Mouse (Mus musculus): Measurements from ENCODE around the gene Rpusd1. TPM values are rescaled to one million over a fixed set of nuclear protein-coding genes. Genes with fewer than 3 reads are reported as not detected.

Gene Rpusd1
- polyA plus RNA-seq, 1 experiment from 2014 or later = 14.9 TPM

- no peaks in the 10 kb centered on the region for H3K9me3 ChIP-seq (replicated peaks; ENCODE audit: low read length)
- no peak for DNase-seq (ENCODE audit: low spot score)
- WGBS = 46% methylated on average over 5 of the region's 5 CpGs
These were observed 38.4 kb downstream of the Rpusd1 start for GRCm38 (mm10) chr17:25765886-25766285.

GRCm38 (mm10) chr17:25769331-25769730 lies 41.9 kb downstream of the Rpusd1 start:
- no peak for TF ChIP-seq CTCF (IDR thresholded peaks at IDR 0.05; ENCODE audit: low read depth)
- ATAC-seq (replicated peaks; ENCODE audit: low FRiP score, low read depth) (no peak), DNase-seq (ENCODE audit: low spot score) (no peak)
- Histone ChIP-seq H3K4me2 (ENCODE audit: low read length) (no peak overlapping the region), H3K4me3 (replicated peaks; ENCODE audit: low read depth, low read length) (no peak overlapping the region), H3K27me3 (ENCODE audit: insufficient read depth, low read length) (no peaks in the 10 kb centered on the region), H3K27ac (no peak overlapping the region), H3K4me1 (replicated peaks; ENCODE audit: insufficient read depth, low read length) (peaks cover 3% of the 10 kb centered on the region; the same call in 1 of the 2 replicates), H3K9me3 (replicated peaks; ENCODE audit: low read length) (no peaks in the 10 kb centered on the region), H3K9ac (ENCODE audit: low read depth, low read length) (no peak overlapping the region), H3K36me3 (ENCODE audit: insufficient read depth, low read length) (no peaks in the 10 kb centered on the region)
- WGBS = 53% methylated on average over 9 of the region's 9 CpGs

More at GRCm38 (mm10) chr17:25765886-25766285, 38.4 kb downstream of the Rpusd1 start:
- Histone ChIP-seq H3K4me1 (replicated peaks; ENCODE audit: insufficient read depth, low read length) (no peaks in the 10 kb centered on the region), H3K4me2 (ENCODE audit: low read length) (no peak overlapping the region), H3K27ac (no peak overlapping the region), H3K27me3 (ENCODE audit: insufficient read depth, low read length) (no peaks in the 10 kb centered on the region), H3K9ac (ENCODE audit: low read depth, low read length) (no peak overlapping the region), H3K4me3 (replicated peaks; ENCODE audit: low read depth, low read length) (no peak overlapping the region), H3K36me3 (ENCODE audit: insufficient read depth, low read length) (no peaks in the 10 kb centered on the region)
- no peak for ATAC-seq (replicated peaks; ENCODE audit: low FRiP score, low read depth)
- TF ChIP-seq CTCF (IDR thresholded peaks at IDR 0.05; ENCODE audit: low read depth) = no peak

- peak within 1 kb of the TSS; percentile 72 for H3K9ac ChIP-seq (ENCODE audit: low read depth, low read length)
- peak; percentile 99 for TF ChIP-seq CTCF (IDR thresholded peaks at IDR 0.05; ENCODE audit: low read depth)
- H3K4me3 ChIP-seq (replicated peaks; ENCODE audit: low read depth, low read length) = peak within 1 kb of the TSS; percentile 63
- under 1% methylated on average over 37 of the region's 37 CpGs for WGBS
- H3K4me1 ChIP-seq (replicated peaks; ENCODE audit: insufficient read depth, low read length) = peaks cover 6% of the 10 kb centered on the region; the same call in 1 of the 2 replicates
- H3K27ac ChIP-seq = 0 out of 2 replicates have a peak within 1 kb of the TSS, but pooled peaks have one; percentile 14
- no peaks in the 10 kb centered on the region for H3K27me3 ChIP-seq (ENCODE audit: insufficient read depth, low read length)
- H3K9me3 ChIP-seq (replicated peaks; ENCODE audit: low read length) = no peaks in the 10 kb centered on the region
- 0 out of 2 replicates have a peak, but pooled peaks cover 9% of the 10 kb centered on the region for H3K36me3 ChIP-seq (ENCODE audit: insufficient read depth, low read length)
- DNase-seq (ENCODE audit: low spot score) = peak; percentile 97
- peak; percentile 86 for ATAC-seq (replicated peaks; ENCODE audit: low FRiP score, low read depth)
- H3K4me2 ChIP-seq (ENCODE audit: low read length) = peak within 1 kb of the TSS; percentile 84
These were observed 46.2 kb downstream of the Rpusd1 start, which contains the start of gene Narfl for GRCm38 (mm10) chr17:25773549-25774120. Gene Narfl, plus strand, starts transcription at chr17:25773776.

DNA sequence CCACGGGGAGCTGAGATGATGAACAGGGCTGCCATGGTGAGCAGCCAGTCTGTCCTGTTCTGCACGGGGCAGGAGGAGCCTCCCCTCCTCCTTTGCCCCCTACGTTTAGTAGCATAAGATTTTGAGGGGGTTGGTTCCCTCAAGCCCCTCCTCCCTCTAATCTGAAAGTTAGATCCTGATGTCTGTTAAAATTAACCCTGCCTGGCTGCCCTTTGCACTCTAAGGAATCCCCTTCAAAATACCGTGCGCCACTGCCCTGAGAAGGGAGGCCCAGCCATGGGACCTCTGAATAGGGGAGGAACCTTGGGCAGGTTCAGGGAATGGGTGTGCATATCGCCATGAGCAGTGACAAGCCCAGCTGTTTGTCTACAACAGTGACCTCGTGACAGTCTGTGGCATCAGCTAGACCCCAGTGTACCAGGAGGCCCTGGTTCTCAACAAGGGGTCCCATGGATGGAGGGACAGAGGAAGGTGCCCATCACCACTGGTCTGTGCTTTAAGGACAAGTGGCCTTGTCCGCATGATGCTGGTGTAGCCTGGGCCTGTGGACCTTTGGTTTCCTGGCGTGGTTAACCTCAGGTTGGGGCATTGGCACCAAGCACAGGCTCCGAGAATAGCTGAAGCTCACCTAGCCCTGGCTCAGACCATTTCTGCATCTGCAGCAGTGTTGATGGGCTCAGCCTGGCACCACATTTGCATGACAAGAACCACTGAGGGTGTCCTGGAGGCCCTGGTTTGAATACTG lies 48.0 kb downstream of the Rpusd1 start:
- H3K4me2 ChIP-seq (ENCODE audit: low read length) = no peak overlapping the region
- no peaks in the 10 kb centered on the region for H3K9me3 ChIP-seq (replicated peaks; ENCODE audit: low read length)
- H3K4me1 ChIP-seq (replicated peaks; ENCODE audit: insufficient read depth, low read length) = peaks cover 6% of the 10 kb centered on the region; the same call in 1 of the 2 replicates
- no peak for TF ChIP-seq CTCF (IDR thresholded peaks at IDR 0.05; ENCODE audit: low read depth)
- no peaks in the 10 kb centered on the region for H3K27me3 ChIP-seq (ENCODE audit: insufficient read depth, low read length)
- no peak overlapping the region for H3K4me3 ChIP-seq (replicated peaks; ENCODE audit: low read depth, low read length)
- ATAC-seq (replicated peaks; ENCODE audit: low FRiP score, low read depth) = no peak
- no peak overlapping the region for H3K9ac ChIP-seq (ENCODE audit: low read depth, low read length)
- H3K27ac ChIP-seq = no peak overlapping the region
- no peak for DNase-seq (ENCODE audit: low spot score)
- WGBS = 75% methylated on average over 10 of the region's 10 CpGs
- H3K36me3 ChIP-seq (ENCODE audit: insufficient read depth, low read length) = 0 out of 2 replicates have a peak, but pooled peaks cover 15% of the 10 kb centered on the region

GRCm38 (mm10) chr17:25777948-25778347 lies 50.5 kb downstream of the Rpusd1 start:
- DNase-seq (ENCODE audit: low spot score) (no peak), ATAC-seq (replicated peaks; ENCODE audit: low FRiP score, low read depth) (no peak)
- no peak for TF ChIP-seq CTCF (IDR thresholded peaks at IDR 0.05; ENCODE audit: low read depth)
- H3K9ac ChIP-seq (ENCODE audit: low read depth, low read length) = no peak overlapping the region
- H3K4me2 ChIP-seq (ENCODE audit: low read length) = no peak overlapping the region
- 92% methylated on average over 5 of the region's 5 CpGs for WGBS
- no peak overlapping the region for H3K27ac ChIP-seq
- H3K4me1 ChIP-seq (replicated peaks; ENCODE audit: insufficient read depth, low read length) = peaks cover 6% of the 10 kb centered on the region; the same call in 1 of the 2 replicates
- H3K4me3 ChIP-seq (replicated peaks; ENCODE audit: low read depth, low read length) = no peak overlapping the region
- no peaks in the 10 kb centered on the region for H3K27me3 ChIP-seq (ENCODE audit: insufficient read depth, low read length)
- no peaks in the 10 kb centered on the region for H3K9me3 ChIP-seq (replicated peaks; ENCODE audit: low read length)
- H3K36me3 ChIP-seq (ENCODE audit: insufficient read depth, low read length) = peaks cover 34% of the 10 kb centered on the region; the same call in 1 of the 2 replicates

Small RNAs within 50 kb of the gene (microRNA-seq; reads per million reads assigned to microRNA genes)
- not detected for gene Gm25083
- gene Mir6966 = 1.0 reads per million

Other genes starting within 250 kb of the Rpusd1 start
- gene Sstr5, start 230.4 kb upstream of the Rpusd1 start, polyA plus RNA-seq (2015; fragmentation: Nextera tagmentation; extraction: Ambion mirVana) = not detected in 2 replicates
- 1.8 and 2.2 TPM in 2 replicates for gene Sox8, start 157.0 kb upstream of the Rpusd1 start, polyA plus RNA-seq (2015; fragmentation: Nextera tagmentation; extraction: Ambion mirVana)
- 22.0 and 25.5 TPM in 2 replicates for gene Lmf1, start 148.6 kb upstream of the Rpusd1 start, polyA plus RNA-seq (2015; fragmentation: Nextera tagmentation; extraction: Ambion mirVana)
- 0.70 TPM in 2 replicates for gene Gng13, start 10.5 kb upstream of the Rpusd1 start, polyA plus RNA-seq (2015; fragmentation: Nextera tagmentation; extraction: Ambion mirVana)
- 10.3 and 13.8 TPM in 2 replicates for gene Chtf18, start 251 bp upstream of the Rpusd1 start, polyA plus RNA-seq (2015; fragmentation: Nextera tagmentation; extraction: Ambion mirVana)
- gene Mslnl, start 8.4 kb downstream of the Rpusd1 start, polyA plus RNA-seq (2015; fragmentation: Nextera tagmentation; extraction: Ambion mirVana) = not detected in 2 replicates
- gene Msln, start 26.7 kb downstream of the Rpusd1 start, polyA plus RNA-seq (2015; fragmentation: Nextera tagmentation; extraction: Ambion mirVana) = 6.6 and 9.6 TPM in 2 replicates
- gene Narfl, start 46.1 kb downstream of the Rpusd1 start, polyA plus RNA-seq (2015; fragmentation: Nextera tagmentation; extraction: Ambion mirVana) = 34.5 and 35.3 TPM in 2 replicates
- 79.9 and 80.0 TPM in 2 replicates for gene Haghl, start 58.0 kb downstream of the Rpusd1 start, polyA plus RNA-seq (2015; fragmentation: Nextera tagmentation; extraction: Ambion mirVana)
- 0.13 and 0.17 TPM in 2 replicates for gene Ccdc78, start 58.9 kb downstream of the Rpusd1 start, polyA plus RNA-seq (2015; fragmentation: Nextera tagmentation; extraction: Ambion mirVana)
- gene Fam173a, start 65.2 kb downstream of the Rpusd1 start, polyA plus RNA-seq (2015; fragmentation: Nextera tagmentation; extraction: Ambion mirVana) = 112 and 117 TPM in 2 replicates
- 0.82 TPM in 1 of 2 replicates, not detected in the other for gene AC134908.4, start 68.0 kb downstream of the Rpusd1 start, polyA plus RNA-seq (2015; fragmentation: Nextera tagmentation; extraction: Ambion mirVana)
- gene Metrn, start 69.5 kb downstream of the Rpusd1 start, polyA plus RNA-seq (2015; fragmentation: Nextera tagmentation; extraction: Ambion mirVana) = 45.4 and 50.9 TPM in 2 replicates
- gene Fbxl16, start 81.4 kb downstream of the Rpusd1 start, polyA plus RNA-seq (2015; fragmentation: Nextera tagmentation; extraction: Ambion mirVana) = 0.34 and 0.56 TPM in 2 replicates
- gene Wdr24, start 96.0 kb downstream of the Rpusd1 start, polyA plus RNA-seq (2015; fragmentation: Nextera tagmentation; extraction: Ambion mirVana) = 21.0 and 22.1 TPM in 2 replicates
- gene Jmjd8, start 101.2 kb downstream of the Rpusd1 start, polyA plus RNA-seq (2015; fragmentation: Nextera tagmentation; extraction: Ambion mirVana) = 53.1 and 54.5 TPM in 2 replicates
- 267 and 287 TPM in 2 replicates for gene Stub1, start 105.7 kb downstream of the Rpusd1 start, polyA plus RNA-seq (2015; fragmentation: Nextera tagmentation; extraction: Ambion mirVana)
- 3.7 and 3.9 TPM in 2 replicates for gene Rhbdl1, start 109.6 kb downstream of the Rpusd1 start, polyA plus RNA-seq (2015; fragmentation: Nextera tagmentation; extraction: Ambion mirVana)
- gene Gm20683, start 114.1 kb downstream of the Rpusd1 start, polyA plus RNA-seq (2015; fragmentation: Nextera tagmentation; extraction: Ambion mirVana) = 2.7 and 2.8 TPM in 2 replicates
- 21.1 and 22.4 TPM in 2 replicates for gene Rhot2, start 117.2 kb downstream of the Rpusd1 start, polyA plus RNA-seq (2015; fragmentation: Nextera tagmentation; extraction: Ambion mirVana)
- 10.6 and 10.7 TPM in 2 replicates for gene Wdr90, start 133.8 kb downstream of the Rpusd1 start, polyA plus RNA-seq (2015; fragmentation: Nextera tagmentation; extraction: Ambion mirVana)
- 128 and 138 TPM in 2 replicates for gene Mcrip2, start 141.1 kb downstream of the Rpusd1 start, polyA plus RNA-seq (2015; fragmentation: Nextera tagmentation; extraction: Ambion mirVana)
- 106 and 119 TPM in 2 replicates for gene Mettl26, start 147.4 kb downstream of the Rpusd1 start, polyA plus RNA-seq (2015; fragmentation: Nextera tagmentation; extraction: Ambion mirVana)
- gene Wfikkn1, start 153.2 kb downstream of the Rpusd1 start, polyA plus RNA-seq (2015; fragmentation: Nextera tagmentation; extraction: Ambion mirVana) = 0.38 and 0.51 TPM in 2 replicates
- gene Rab40c, start 192.1 kb downstream of the Rpusd1 start, polyA plus RNA-seq (2015; fragmentation: Nextera tagmentation; extraction: Ambion mirVana) = 20.4 and 22.1 TPM in 2 replicates
- gene Pigq, start 217.3 kb downstream of the Rpusd1 start, polyA plus RNA-seq (2015; fragmentation: Nextera tagmentation; extraction: Ambion mirVana) = 69.5 and 70.2 TPM in 2 replicates
- 1.1 and 2.5 TPM in 2 replicates for gene Nhlrc4, start 217.3 kb downstream of the Rpusd1 start, polyA plus RNA-seq (2015; fragmentation: Nextera tagmentation; extraction: Ambion mirVana)
- gene A930017K11Rik, start 224.9 kb downstream of the Rpusd1 start, polyA plus RNA-seq (2015; fragmentation: Nextera tagmentation; extraction: Ambion mirVana) = 6.8 and 7.2 TPM in 2 replicates

Data from kidney, postnatal 0 days (tissue).